Mouse (Mus musculus): ENCODE data around the gene Cap2. TPM values are rescaled to one million over a fixed set of nuclear protein-coding genes. Genes with fewer than 3 reads are reported as not detected.

Cap2 gene
- total and polyA plus RNA-seq, 3 experiments, result 14.8 to 120 (median 22.3) TPM

- TF ChIP-seq ZKSCAN1 (IDR thresholded peaks at IDR 0.05; ENCODE audit: low read depth, low read length) (no peak), BHLHE40 (IDR thresholded peaks at IDR 0.05; ENCODE audit: borderline replicate concordance, low read depth, low read length) (no peak), ETS1 (IDR thresholded peaks at IDR 0.05; ENCODE audit: low read depth, low read length) (peak; percentile 64)
These were observed at the start of gene Cap2 (continued) for GRCm38 (mm10) chr13:46501800-46502389.

DNA sequence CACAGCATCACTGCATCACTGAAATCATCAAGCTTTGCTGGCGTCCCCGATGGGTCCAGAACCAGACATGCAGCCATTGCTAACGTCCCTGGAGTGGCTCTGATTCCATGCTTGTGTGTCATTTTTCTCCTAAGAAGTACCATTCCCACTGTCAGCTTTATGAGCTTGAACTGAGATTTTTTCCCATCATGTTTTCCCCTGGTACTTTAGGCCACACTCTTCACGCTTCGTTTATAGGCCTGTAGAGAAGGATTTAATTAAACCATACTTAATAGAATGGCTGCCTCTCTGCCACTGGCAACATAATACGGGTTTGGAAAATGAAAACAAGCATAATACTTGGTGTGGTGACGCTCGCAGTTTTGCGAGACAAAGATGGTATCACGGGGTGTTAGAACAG is 42.1 kb upstream of the Cap2 start:
- H3K27me3 ChIP-seq (ENCODE audit: control insufficient read depth in 1 of 2, insufficient read depth in 2 of 2, low read length in 2 of 2), result peaks cover 0 to 2% of the 10 kb centered on the region in 2 experiments; a peak in 1 of 4 replicates
- DNase-seq (ENCODE audit: low read depth, low spot score), result no peak
- H3K9ac ChIP-seq (ENCODE audit: control insufficient read depth, low read depth, low read length, poor library complexity, severe bottlenecking), result no peak overlapping the region
- no peaks in the 10 kb centered on the region for H3K9me3 ChIP-seq (replicated peaks; ENCODE audit: insufficient read depth, low read length)
- no peak overlapping the region for H3K27ac ChIP-seq (ENCODE audit: control insufficient read depth, low read depth, low read length)
- H3K4me1 ChIP-seq (ENCODE audit: control insufficient read depth in 1 of 2, insufficient read depth in 2 of 2, low read length in 2 of 2), result no peaks in the 10 kb centered on the region
- TF ChIP-seq RAD21 (IDR thresholded peaks at IDR 0.05; ENCODE audit: low read depth, low read length) (no peak), POLR2AphosphoS2 (IDR thresholded peaks at IDR 0.05; ENCODE audit: low read length) (no peak), CTCF (IDR thresholded peaks at IDR 0.05 in 2 of 3, conservative IDR thresholded peaks at IDR 0.05 in 1 of 3; ENCODE audit: control insufficient read depth in 1 of 3, insufficient read depth in 1 of 3, low read depth in 2 of 3, low read length in 3 of 3, poor library complexity in 1 of 3, severe bottlenecking in 1 of 3) (no peak), ZNF384 (IDR thresholded peaks at IDR 0.05; ENCODE audit: low read depth, low read length) (no peak), TBP (IDR thresholded peaks at IDR 0.05; ENCODE audit: low read depth, low read length) (no peak), GATA1 (IDR thresholded peaks at IDR 0.05; ENCODE audit: low read depth, low read length) (no peak), POLR2A (IDR thresholded peaks at IDR 0.05; ENCODE audit: control insufficient read depth in 1 of 2, insufficient read depth in 1 of 2, low read depth in 1 of 2, low read length in 2 of 2, poor library complexity in 1 of 2) (no peak), EP300 (IDR thresholded peaks at IDR 0.05; ENCODE audit: low read depth in 1 of 2, low read length in 2 of 2) (no peak), USF1 (IDR thresholded peaks at IDR 0.05; ENCODE audit: low read depth, low read length) (no peak), SIN3A (IDR thresholded peaks at IDR 0.05; ENCODE audit: low read length) (no peak), SMC3 (IDR thresholded peaks at IDR 0.05; ENCODE audit: low read depth, low read length) (no peak)
- no peaks in the 10 kb centered on the region for H3K36me3 ChIP-seq (ENCODE audit: control insufficient read depth in 1 of 2, insufficient read depth in 2 of 2, low read length in 2 of 2)
- H3K4me3 ChIP-seq (ENCODE audit: control insufficient read depth in 1 of 2, insufficient read depth in 1 of 2, low read depth in 2 of 2, low read length in 2 of 2), result no peak overlapping the region
- no peaks in the 10 kb centered on the region for H3K79me2 ChIP-seq (ENCODE audit: control insufficient read depth, insufficient read depth, low read length, poor library complexity)

DNA sequence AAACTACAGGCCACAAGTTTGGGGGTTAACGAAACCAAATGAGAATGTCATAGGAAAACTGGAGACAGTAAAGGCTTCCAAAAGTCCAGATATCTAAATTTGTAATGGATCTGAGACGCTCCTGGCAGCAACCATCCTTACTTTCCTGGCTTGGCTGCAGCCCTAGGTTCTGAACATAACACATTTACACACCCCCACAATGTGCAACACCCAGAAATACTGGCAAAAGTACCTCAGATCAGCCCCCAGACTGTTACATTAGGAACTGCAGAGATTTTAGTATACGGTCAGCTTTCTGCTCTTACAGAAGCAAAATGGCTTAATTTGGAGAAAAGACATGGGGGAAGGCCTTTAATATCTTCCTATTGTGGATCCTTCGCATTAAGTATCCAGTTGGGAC is 39.4 kb upstream of the Cap2 start:
- H3K9ac ChIP-seq (ENCODE audit: control insufficient read depth, low read depth, low read length, poor library complexity, severe bottlenecking), result no peak overlapping the region
- no peaks in the 10 kb centered on the region for H3K36me3 ChIP-seq (ENCODE audit: control insufficient read depth in 1 of 2, insufficient read depth in 2 of 2, low read length in 2 of 2)
- no peak for DNase-seq (ENCODE audit: low read depth, low spot score)
- no peaks in the 10 kb centered on the region for H3K4me1 ChIP-seq (ENCODE audit: control insufficient read depth in 1 of 2, insufficient read depth in 2 of 2, low read length in 2 of 2)
- TF ChIP-seq NELFE (IDR thresholded peaks at IDR 0.05; ENCODE audit: low read depth, low read length) (no peak), NRF1 (IDR thresholded peaks at IDR 0.05; ENCODE audit: insufficient read depth, low read depth, low read length, poor library complexity, severe bottlenecking) (no peak), HCFC1 (IDR thresholded peaks at IDR 0.05; ENCODE audit: low read depth, low read length) (no peak), ELF1 (IDR thresholded peaks at IDR 0.05; ENCODE audit: low read depth, low read length) (no peak)
- H3K79me2 ChIP-seq (ENCODE audit: control insufficient read depth, insufficient read depth, low read length, poor library complexity), result no peaks in the 10 kb centered on the region
- H3K27me3 ChIP-seq (ENCODE audit: control insufficient read depth in 1 of 2, insufficient read depth in 2 of 2, low read length in 2 of 2), result no peaks in the 10 kb centered on the region; a peak in 2 of 4 replicates
- H3K4me3 ChIP-seq (ENCODE audit: control insufficient read depth in 1 of 2, insufficient read depth in 1 of 2, low read depth in 2 of 2, low read length in 2 of 2), result no peak overlapping the region
- no peak overlapping the region for H3K27ac ChIP-seq (ENCODE audit: control insufficient read depth, low read depth, low read length)
- H3K9me3 ChIP-seq (replicated peaks; ENCODE audit: insufficient read depth, low read length), result no peaks in the 10 kb centered on the region
